Mouse (Mus musculus) forebrain, postnatal 0 days (tissue): ENCODE data around the gene Rreb1. TPM values are rescaled to one million over a fixed set of nuclear protein-coding genes. Genes with fewer than 3 reads are reported as not detected.
A peak's percentile ranks its signal among the peaks of the same experiment; 100 is the strongest.

ENCODE experiments used
- ATAC-seq: fragments of 200-750 bp; cut with Nextera tagmentation; 2 replicates; pipeline ENCODE4 v1.8.0; 2017; ENCODE audit warnings: mild to moderate bottlenecking, moderate library complexity
- DNase-seq: peaks from one replicate; pipeline ENCODE4 v3.0.0-alpha.2; 2015
- H3K27ac ChIP-seq: fragments of 300-500 bp; sonication (generic); 2 replicates; pipeline ENCODE4 v1.5.1; 2014; ENCODE audit warnings: low read depth, mild to moderate bottlenecking, antibody characterized with exemption, low read length, moderate library complexity, mixed read lengths
- H3K27me3 ChIP-seq: fragments of 300-500 bp; sonication (generic); 2 replicates; pipeline ENCODE4 v1.6.1; 2014; ENCODE audit warnings: mild to moderate bottlenecking, low read length, mixed read lengths; ENCODE audit not compliant: insufficient read depth
- H3K36me3 ChIP-seq: fragments of 300-500 bp; sonication (generic); 2 replicates; pipeline ENCODE4 v1.6.1; 2014; ENCODE audit warnings: mild to moderate bottlenecking, moderate library complexity; ENCODE audit not compliant: insufficient read depth
- H3K4me1 ChIP-seq: fragments of 300-500 bp; sonication (generic); 2 replicates; pipeline ENCODE4 v1.6.1; 2014; ENCODE audit warnings: antibody characterized with exemption; ENCODE audit not compliant: insufficient read depth
- H3K4me2 ChIP-seq: fragments of 300-500 bp; sonication (generic); 2 replicates; pipeline ENCODE4 v1.6.1; 2014; ENCODE audit warnings: low read depth, mild to moderate bottlenecking, moderate library complexity
- H3K4me3 ChIP-seq: fragments of 300-500 bp; sonication (generic); 2 replicates; pipeline ENCODE4 v1.5.1; 2014; ENCODE audit warnings: low read depth, low read length, mixed read lengths
- H3K9ac ChIP-seq: fragments of 300-500 bp; sonication (generic); 2 replicates; pipeline ENCODE4 v1.6.1; 2014; ENCODE audit warnings: mild to moderate bottlenecking
- H3K9me3 ChIP-seq: fragments of 300-500 bp; sonication (generic); 2 replicates; pipeline ENCODE4 v1.6.1; 2016; ENCODE audit warnings: low read length
- CTCF ChIP-seq: sonication (generic); IDR thresholded peaks from 2 replicates; pipeline ENCODE4 v1.5.1; 2016; ENCODE audit warnings: antibody characterized with exemption, control low read depth, low read depth
- WGBS: fragments of 180-500 bp; shearing (Covaris S2); extraction: QIAGEN DNeasy Blood & Tissue Kit; methylation state at CpG from one replicate; pipeline ENCODE4 v1.1.7; 2014; 5-methylcytosine and 5-hydroxymethylcytosine counted together
- polyA plus RNA-seq: library from polyadenylated mRNA; unstranded; fragments of >200 nt; fragmentation: Nextera tagmentation; extraction: Ambion mirVana; gene quantifications from 2 replicates; pipeline ENCODE4 v1.2.1, GENCODE M21; 2015
- total RNA-seq: library from RNA; depleted of rRNA; stranded (reverse); fragments of >200 nt; gene quantifications from 2 replicates; pipeline ENCODE4 v1.2.3, GENCODE M21; 2014; rRNA removed

The Rreb1 gene
- total and polyA plus RNA-seq, 2 experiments from 2014 or later = 1.6 to 4.9 TPM

DNA sequence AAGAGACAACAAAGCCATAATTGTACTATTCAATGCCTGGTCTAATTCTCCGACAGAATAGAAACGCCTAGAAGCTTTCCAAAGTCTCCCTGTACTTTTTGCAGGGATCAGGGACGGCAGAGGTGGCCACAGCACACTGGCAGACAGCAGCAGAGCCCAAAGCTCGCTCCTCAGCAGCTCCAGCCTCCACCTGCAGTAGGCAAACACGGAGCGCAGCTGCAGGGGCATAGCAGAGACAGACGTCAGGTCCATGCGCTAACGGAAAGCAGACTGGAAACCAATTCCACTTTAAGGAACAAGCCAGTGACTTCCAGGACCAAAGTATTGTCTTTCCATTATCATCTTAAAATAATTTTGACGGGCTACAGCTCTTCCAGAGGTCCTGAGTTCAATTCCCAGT, 208.0 kb downstream of the Rreb1 start:
- H3K9me3 ChIP-seq = no peaks in the 10 kb centered on the region
- no peak overlapping the region for H3K4me3 ChIP-seq
- H3K4me1 ChIP-seq = no peaks in the 10 kb centered on the region
- no peak for DNase-seq
- H3K4me2 ChIP-seq = no peak overlapping the region
- no peak overlapping the region for H3K9ac ChIP-seq
- ATAC-seq = no peak
- no peak for TF ChIP-seq CTCF
- WGBS = 74% methylated on average over 10 of the region's 10 CpGs
- H3K27ac ChIP-seq = no peak overlapping the region
- H3K36me3 ChIP-seq = peaks cover 82% of the 10 kb centered on the region
- no peaks in the 10 kb centered on the region for H3K27me3 ChIP-seq

DNA sequence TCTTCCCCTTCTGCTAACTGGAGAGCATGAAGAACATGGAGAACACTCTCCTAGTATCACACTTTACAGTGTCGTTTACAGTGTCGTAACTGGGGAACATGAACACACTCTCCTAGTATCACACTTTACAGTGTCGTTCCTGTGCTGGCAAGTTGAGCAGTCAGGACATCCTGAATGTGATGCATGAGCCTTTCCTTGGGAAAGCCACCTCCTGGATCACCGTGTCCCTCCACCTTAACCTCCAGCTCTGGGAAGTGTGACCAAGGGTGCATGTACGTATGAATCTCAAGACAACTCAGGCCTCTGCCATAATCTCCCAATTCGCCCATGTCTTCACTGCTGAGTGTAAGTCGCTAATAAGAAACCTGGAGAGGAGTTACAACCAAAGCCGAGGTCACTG, 211.5 kb downstream of the Rreb1 start:
- no peak overlapping the region for H3K4me3 ChIP-seq
- peaks cover 59% of the 10 kb centered on the region for H3K36me3 ChIP-seq
- H3K27ac ChIP-seq = no peak overlapping the region
- H3K27me3 ChIP-seq = no peaks in the 10 kb centered on the region
- H3K4me2 ChIP-seq = no peak overlapping the region
- H3K9ac ChIP-seq = no peak overlapping the region
- 95% methylated on average over 8 of the region's 8 CpGs for WGBS
- DNase-seq = no peak
- H3K9me3 ChIP-seq = no peaks in the 10 kb centered on the region
- H3K4me1 ChIP-seq = peaks cover 6% of the 10 kb centered on the region; the same call in 1 of the 2 replicates
- no peak for TF ChIP-seq CTCF
- ATAC-seq = no peak

DNA sequence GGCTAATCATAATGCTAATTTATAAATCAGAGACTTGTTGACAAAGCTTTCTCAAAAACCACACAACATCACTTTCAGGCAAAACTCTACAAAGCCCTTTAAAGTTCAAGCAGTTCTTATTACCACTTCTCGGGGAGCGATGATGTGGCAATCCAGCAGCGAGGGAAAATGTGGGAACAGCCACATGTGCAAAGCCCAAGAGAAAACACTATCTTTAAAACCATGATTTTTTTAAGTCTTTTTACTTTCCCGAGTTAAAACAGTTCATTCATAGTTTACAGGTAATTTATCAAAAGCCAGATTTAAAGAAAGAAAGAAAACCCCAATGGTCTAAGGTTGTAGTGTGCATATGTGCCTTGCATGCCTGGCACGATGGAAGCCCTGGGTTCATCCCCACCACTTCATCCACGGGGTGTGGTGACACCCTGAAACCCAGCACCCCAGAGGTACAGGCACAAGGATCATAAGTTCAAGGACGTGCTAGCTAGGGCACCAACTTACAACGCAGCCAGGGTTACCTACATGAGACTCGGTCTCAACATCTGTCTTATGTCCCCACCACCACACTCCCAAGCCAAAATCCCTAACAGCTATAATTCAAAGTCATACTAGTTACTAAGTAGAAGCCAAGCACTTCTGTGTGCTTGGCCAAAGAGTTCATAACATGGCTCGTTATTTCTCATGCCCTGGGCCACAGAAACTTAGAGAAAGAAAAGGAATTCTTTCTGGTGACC, 214.6 kb downstream of the Rreb1 start:
- ATAC-seq (no peak), DNase-seq (no peak)
- 9% methylated on average over 10 of the region's 10 CpGs for WGBS
- peak overlapping the region; percentile 62 for H3K4me2 ChIP-seq
- H3K36me3 ChIP-seq = peaks cover 33% of the 10 kb centered on the region
- H3K4me3 ChIP-seq = peak overlapping the region; percentile 99
- H3K9ac ChIP-seq = peak overlapping the region; percentile 96
- H3K9me3 ChIP-seq = no peaks in the 10 kb centered on the region
- H3K4me1 ChIP-seq = peaks cover 6% of the 10 kb centered on the region; the same call in 1 of the 2 replicates
- no peak overlapping the region; the same call in 1 of the 2 replicates for H3K27ac ChIP-seq
- no peak for TF ChIP-seq CTCF
- no peaks in the 10 kb centered on the region for H3K27me3 ChIP-seq

DNA sequence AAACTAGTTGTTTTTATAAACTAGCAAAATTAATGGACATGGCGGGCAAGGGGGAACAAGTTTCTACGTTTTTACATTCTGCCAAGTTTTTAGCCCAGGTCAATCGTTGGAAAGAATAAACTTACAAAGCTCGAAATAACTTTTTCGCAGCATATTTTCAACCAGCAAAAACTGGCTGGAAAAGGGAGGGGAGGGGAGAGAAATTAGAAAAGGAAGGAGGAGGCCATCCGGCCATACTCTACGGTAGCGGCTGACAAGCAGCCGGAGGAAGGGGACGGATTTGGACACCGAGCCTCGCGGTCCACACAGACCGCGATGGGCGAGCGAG, 215.1 kb downstream of the Rreb1 start:
- H3K9me3 ChIP-seq = no peaks in the 10 kb centered on the region
- DNase-seq (no peak), ATAC-seq (no peak)
- peak overlapping the region; percentile 99 for H3K4me3 ChIP-seq
- under 1% methylated on average over 17 of the region's 17 CpGs for WGBS
- H3K27me3 ChIP-seq = no peaks in the 10 kb centered on the region
- peak overlapping the region; percentile 96 for H3K9ac ChIP-seq
- H3K27ac ChIP-seq = peak overlapping the region; percentile 93
- no peak for TF ChIP-seq CTCF
- peaks cover 6% of the 10 kb centered on the region; the same call in 1 of the 2 replicates for H3K4me1 ChIP-seq
- peaks cover 28% of the 10 kb centered on the region for H3K36me3 ChIP-seq
- H3K4me2 ChIP-seq = peak overlapping the region; percentile 62

DNA sequence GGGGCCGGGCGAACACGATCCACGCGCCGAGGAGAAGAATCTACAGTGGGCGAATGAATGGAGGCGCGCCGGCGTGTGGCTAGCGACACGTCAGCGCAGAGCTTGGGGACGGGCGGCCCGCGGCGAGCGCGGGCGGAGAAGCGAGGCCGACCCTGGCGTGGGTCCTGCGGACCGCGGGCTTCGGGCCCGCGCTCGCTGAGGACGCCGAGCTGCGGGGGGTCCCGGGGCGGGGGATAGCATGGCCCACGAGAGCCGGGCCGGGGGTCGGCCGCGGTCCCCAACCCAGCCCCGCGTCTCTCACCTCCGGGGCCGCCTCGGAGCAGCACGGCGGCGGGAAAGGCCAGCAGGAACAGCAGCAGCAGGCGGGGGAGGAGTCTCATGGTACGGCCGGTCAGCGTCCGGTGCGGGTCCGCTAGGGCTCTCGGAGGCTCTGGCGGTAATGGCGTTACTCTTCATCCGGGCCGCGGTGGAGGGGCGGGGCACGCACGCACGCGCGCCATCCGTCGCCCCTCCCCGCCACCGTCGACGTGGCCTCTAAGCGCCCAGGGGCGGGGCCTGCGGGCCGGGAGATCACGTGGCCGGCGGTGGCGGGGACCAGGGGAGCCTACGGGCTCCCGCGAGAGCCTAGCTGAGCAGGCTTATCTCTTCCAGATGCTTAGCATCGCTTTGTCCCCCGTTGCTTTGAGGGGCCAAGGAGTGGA, 215.7 kb downstream of the Rreb1 start, which contains the start of gene Ssr1:
Gene Ssr1, minus strand, starts transcription at position 514 of the 701 bp plus-strand sequence.
- ATAC-seq = peak; percentile 99
- peak within 1 kb of the TSS; percentile 62 for H3K4me2 ChIP-seq
- under 1% methylated on average over 86 of the region's 89 CpGs for WGBS
- H3K9ac ChIP-seq = peak within 1 kb of the TSS; percentile 96
- no peaks in the 10 kb centered on the region for H3K9me3 ChIP-seq
- peak within 1 kb of the TSS; percentile 99 for H3K4me3 ChIP-seq
- peak; percentile 98 for DNase-seq
- H3K4me1 ChIP-seq = peaks cover 6% of the 10 kb centered on the region; the same call in 1 of the 2 replicates
- TF ChIP-seq CTCF = no peak
- H3K27ac ChIP-seq = peak within 1 kb of the TSS; percentile 93
- H3K27me3 ChIP-seq = no peaks in the 10 kb centered on the region
- H3K36me3 ChIP-seq = peaks cover 24% of the 10 kb centered on the region

DNA sequence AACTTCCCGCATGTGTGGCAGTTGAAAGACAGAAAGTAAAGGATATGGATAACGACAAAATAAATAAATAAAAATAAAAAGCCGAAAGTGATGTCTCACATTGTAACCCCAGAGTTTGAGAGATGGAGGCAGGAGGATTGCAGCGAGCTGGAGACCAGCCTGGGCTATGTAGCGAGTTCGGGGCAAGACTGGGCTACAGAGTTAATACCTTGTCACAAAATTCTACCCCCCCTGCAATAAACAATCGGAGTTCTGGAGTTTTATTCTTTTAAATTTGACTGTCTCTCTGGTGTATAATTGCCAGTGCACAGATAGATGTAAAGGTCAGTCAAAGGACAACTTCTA, 216.2 kb downstream of the Rreb1 start:
- 12% methylated on average over 7 of the region's 7 CpGs for WGBS
- TF ChIP-seq CTCF = no peak
- H3K9ac ChIP-seq = peak overlapping the region; percentile 96
- H3K4me1 ChIP-seq = peaks cover 6% of the 10 kb centered on the region; the same call in 1 of the 2 replicates
- DNase-seq (no peak), ATAC-seq (peak; percentile 40)
- peak overlapping the region; percentile 99 for H3K4me3 ChIP-seq
- H3K36me3 ChIP-seq = peaks cover 19% of the 10 kb centered on the region
- H3K27me3 ChIP-seq = no peaks in the 10 kb centered on the region
- H3K4me2 ChIP-seq = peak overlapping the region; percentile 62
- H3K9me3 ChIP-seq = no peaks in the 10 kb centered on the region
- peak overlapping the region; percentile 48; the same call in 1 of the 2 replicates for H3K27ac ChIP-seq

DNA sequence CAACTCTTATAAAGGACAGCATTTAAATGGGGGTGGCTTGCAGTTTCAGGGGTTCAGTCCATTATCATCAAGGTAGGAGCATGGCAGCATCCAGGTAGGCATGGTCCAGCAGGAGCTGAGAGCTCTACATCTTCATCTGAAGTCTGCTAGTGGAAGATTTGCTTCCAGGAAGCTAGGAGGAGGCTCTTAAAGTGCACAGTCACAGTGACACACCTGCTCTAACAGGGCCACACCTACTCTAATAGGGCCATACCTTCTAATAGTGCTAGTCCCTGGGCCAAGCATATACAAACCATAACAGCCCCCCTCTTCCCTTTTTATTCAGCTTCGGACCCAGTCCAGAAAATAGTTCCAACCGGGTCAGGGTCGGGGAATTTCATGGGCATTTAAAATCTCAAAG, 221.5 kb downstream of the Rreb1 start:
- no peak overlapping the region for H3K4me2 ChIP-seq
- ATAC-seq (no peak), DNase-seq (no peak)
- no peaks in the 10 kb centered on the region for H3K9me3 ChIP-seq
- no peak overlapping the region for H3K27ac ChIP-seq
- no peaks in the 10 kb centered on the region for H3K27me3 ChIP-seq
- no peak overlapping the region for H3K4me3 ChIP-seq
- H3K4me1 ChIP-seq = no peaks in the 10 kb centered on the region
- no peaks in the 10 kb centered on the region for H3K36me3 ChIP-seq
- no peak for TF ChIP-seq CTCF
- 75% methylated on average over 3 of the region's 3 CpGs for WGBS
- H3K9ac ChIP-seq = no peak overlapping the region

Other genes with a start within 250 kb of the Rreb1 start
- 36.4 and 48.8 TPM in 2 replicates for gene Ssr1, start 215.8 kb downstream of the Rreb1 start, total RNA-seq
- 71.1 and 75.6 TPM in 2 replicates for gene Ssr1, start 215.8 kb downstream of the Rreb1 start, polyA plus RNA-seq